Mouse (Mus musculus) liver, embryonic 14.5 days (tissue): Measurements from ENCODE around the gene Kalrn. TPM values are rescaled to one million over a fixed set of nuclear protein-coding genes. Genes with fewer than 3 reads are reported as not detected.
A peak's percentile ranks its signal among the peaks of the same experiment; 100 is the strongest.

Experiments used
- ATAC-seq: fragments of 200-750 bp; cut with Nextera tagmentation; 2 replicates; pipeline ENCODE4 v1.8.0; 2017; ENCODE audit warnings: moderate number of reproducible peaks, mild to moderate bottlenecking, moderate library complexity; ENCODE audit not compliant: insufficient read depth
- DNase-seq, 3 experiments: peaks; one replicate each; pipeline ENCODE4 v3.0.0-alpha.2; 2012 to 2013; ENCODE audit warnings: low read depth in 3 of 3, low spot score in 3 of 3
- H3K27ac ChIP-seq: fragments of 300-500 bp; sonication (generic); 2 replicates; pipeline ENCODE4 v1.5.1; 2014; ENCODE audit warnings: moderate library complexity, mild to moderate bottlenecking, control low read depth, inconsistent platforms
- H3K27me3 ChIP-seq: fragments of 300-500 bp; sonication (generic); 2 replicates; pipeline ENCODE4 v1.6.1; 2014; ENCODE audit warnings: mild to moderate bottlenecking, low read length, moderate library complexity; ENCODE audit not compliant: control insufficient read depth, insufficient read depth
- H3K36me3 ChIP-seq: fragments of 300-500 bp; sonication (generic); replicated peaks from 2 replicates; pipeline ENCODE4 v1.6.1; 2014; ENCODE audit warnings: low read depth; ENCODE audit not compliant: control insufficient read depth, insufficient read depth
- H3K4me1 ChIP-seq, 2 experiments: fragments of 200-500 bp in 1 of 2; fragments of 300-500 bp in 1 of 2; sonication (generic) in 1 of 2; replicated peaks; 2 replicates each; pipeline ENCODE4 v1.6.1; 2012 to 2014; ENCODE audit warnings: antibody characterized with exemption in 1 of 2, inconsistent platforms in 1 of 2, low read length in 1 of 2; ENCODE audit not compliant: control insufficient read depth in 2 of 2, insufficient read depth in 2 of 2
- H3K4me2 ChIP-seq: fragments of 300-500 bp; sonication (generic); 2 replicates; pipeline ENCODE4 v1.6.1; 2014; ENCODE audit warnings: low read depth, mild to moderate bottlenecking, control low read depth, moderate library complexity
- H3K4me3 ChIP-seq, 2 experiments: fragments of 200-500 bp in 1 of 2; fragments of 300-500 bp in 1 of 2; sonication (generic) in 1 of 2; 2 replicates each; pipeline ENCODE4 v1.5.1; 2012 to 2014; ENCODE audit warnings: low read depth in 2 of 2, low read length in 2 of 2, mild to moderate bottlenecking in 2 of 2, control low read depth in 1 of 2, inconsistent platforms in 1 of 2, moderate library complexity in 1 of 2; ENCODE audit not compliant: insufficient read depth in 1 of 2
- H3K9ac ChIP-seq: fragments of 300-500 bp; sonication (generic); replicated peaks from 2 replicates; pipeline ENCODE4 v1.6.1; 2014; ENCODE audit warnings: mild to moderate bottlenecking, control low read depth, moderate library complexity
- H3K9me3 ChIP-seq: fragments of 300-500 bp; sonication (generic); 2 replicates; pipeline ENCODE4 v1.6.1; 2016; ENCODE audit warnings: low read length, mixed read lengths; ENCODE audit not compliant: control insufficient read depth
- CTCF ChIP-seq: IDR thresholded peaks from 2 replicates; pipeline ENCODE4 v1.5.1; 2016; ENCODE audit warnings: antibody characterized with exemption, low read depth, control low read depth
- EP300 ChIP-seq: IDR thresholded peaks from 2 replicates; pipeline ENCODE4 v1.6.1; 2016; ENCODE audit warnings: antibody characterized with exemption, low read depth
- WGBS: fragments of 180-500 bp; shearing (Covaris S2); extraction: QIAGEN DNeasy Blood & Tissue Kit; methylation state at CpG from one replicate; pipeline ENCODE4 v1.1.7; 2014; ENCODE audit not compliant: insufficient replicate concordance; 5-methylcytosine and 5-hydroxymethylcytosine counted together
- polyA plus RNA-seq, 2 experiments: library from polyadenylated mRNA; depleted of rRNA in 1 of 2; stranded (reverse) in 1 of 2; unstranded in 1 of 2; fragments of >200 nt; fragmentation: Nextera tagmentation in 1 of 2; extraction: Ambion mirVana in 1 of 2; gene quantifications; 2 replicates each; pipeline versions ENCODE4 v1.2.1 to v1.2.3; 2012 to 2014

Kalrn gene
- polyA plus RNA-seq, 2 experiments, result 7.2 to 8.5 TPM

GRCm38 (mm10) chr16:34204527-34205139 lies 368.7 kb downstream of the Kalrn start:
- no peak overlapping the region for H3K4me3 ChIP-seq
- H3K4me1 ChIP-seq, result no peaks in the 10 kb centered on the region
- no peaks in the 10 kb centered on the region for H3K27me3 ChIP-seq
- H3K9me3 ChIP-seq, result no peaks in the 10 kb centered on the region
- 74% methylated on average over 13 of the region's 13 CpGs for WGBS
- DNase-seq (no peak), ATAC-seq (no peak)
- H3K27ac ChIP-seq, result no peak overlapping the region
- no peak overlapping the region for H3K4me2 ChIP-seq
- no peak for TF ChIP-seq EP300
- no peak for TF ChIP-seq CTCF
- no peak overlapping the region for H3K9ac ChIP-seq
- H3K36me3 ChIP-seq, result no peaks in the 10 kb centered on the region

GRCm38 (mm10) chr16:34199543-34199942 lies 373.8 kb downstream of the Kalrn start:
- ATAC-seq (no peak), DNase-seq (no peak)
- H3K27ac ChIP-seq, result no peak overlapping the region
- H3K4me1 ChIP-seq, result no peaks in the 10 kb centered on the region
- no peaks in the 10 kb centered on the region for H3K9me3 ChIP-seq
- TF ChIP-seq EP300 (no peak), CTCF (no peak)
- H3K9ac ChIP-seq, result no peak overlapping the region
- WGBS, result 71% methylated on average over 6 of the region's 6 CpGs
- H3K4me2 ChIP-seq, result no peak overlapping the region
- H3K27me3 ChIP-seq, result no peaks in the 10 kb centered on the region
- H3K36me3 ChIP-seq, result no peaks in the 10 kb centered on the region
- no peak overlapping the region for H3K4me3 ChIP-seq

- no peak overlapping the region for H3K9ac ChIP-seq
- 27% methylated on average over 10 of the region's 10 CpGs for WGBS
Observed at GRCm38 (mm10) chr16:34192959-34193842, 380.1 kb downstream of the Kalrn start.

GRCm38 (mm10) chr16:34184721-34185120 lies 388.6 kb downstream of the Kalrn start:
- Histone ChIP-seq H3K9me3 (no peaks in the 10 kb centered on the region), H3K4me2 (no peak overlapping the region), H3K4me1 (no peaks in the 10 kb centered on the region), H3K9ac (no peak overlapping the region), H3K27me3 (no peaks in the 10 kb centered on the region), H3K36me3 (no peaks in the 10 kb centered on the region), H3K4me3 (no peak overlapping the region), H3K27ac (no peak overlapping the region)
- DNase-seq, result no peak
- TF ChIP-seq EP300 (no peak), CTCF (0 out of 2 replicates have a peak, but pooled peaks have one; percentile 25)
- 47% methylated on average over 3 of the region's 3 CpGs for WGBS
- ATAC-seq, result no peak

More at GRCm38 (mm10) chr16:34192959-34193842, 380.1 kb downstream of the Kalrn start:
- Histone ChIP-seq H3K4me2 (no peak overlapping the region), H3K27me3 (no peaks in the 10 kb centered on the region), H3K9me3 (no peaks in the 10 kb centered on the region), H3K4me3 (no peak overlapping the region), H3K36me3 (no peaks in the 10 kb centered on the region), H3K27ac (no peak overlapping the region), H3K4me1 (no peaks in the 10 kb centered on the region)
- TF ChIP-seq EP300 (no peak), CTCF (peak; percentile 69)
- ATAC-seq (no peak), DNase-seq (peak in 1 of 3 experiments; percentile 9)

- H3K4me3 ChIP-seq, result no peak overlapping the region
- DNase-seq, result no peak
- no peaks in the 10 kb centered on the region for H3K9me3 ChIP-seq
- no peak for ATAC-seq
- H3K4me1 ChIP-seq, result no peaks in the 10 kb centered on the region
- no peaks in the 10 kb centered on the region for H3K27me3 ChIP-seq
- TF ChIP-seq CTCF, result no peak
- no peak for TF ChIP-seq EP300
- 40% methylated on average over 4 of the region's 4 CpGs for WGBS
- H3K27ac ChIP-seq, result no peak overlapping the region
- H3K4me2 ChIP-seq, result no peak overlapping the region
- no peak overlapping the region for H3K9ac ChIP-seq
- no peaks in the 10 kb centered on the region for H3K36me3 ChIP-seq
Observed at GRCm38 (mm10) chr16:34183186-34183585, 390.1 kb downstream of the Kalrn start.
